8 mouse cellular contexts compared by ENCODE assay signal in the genomic region with DNA sequence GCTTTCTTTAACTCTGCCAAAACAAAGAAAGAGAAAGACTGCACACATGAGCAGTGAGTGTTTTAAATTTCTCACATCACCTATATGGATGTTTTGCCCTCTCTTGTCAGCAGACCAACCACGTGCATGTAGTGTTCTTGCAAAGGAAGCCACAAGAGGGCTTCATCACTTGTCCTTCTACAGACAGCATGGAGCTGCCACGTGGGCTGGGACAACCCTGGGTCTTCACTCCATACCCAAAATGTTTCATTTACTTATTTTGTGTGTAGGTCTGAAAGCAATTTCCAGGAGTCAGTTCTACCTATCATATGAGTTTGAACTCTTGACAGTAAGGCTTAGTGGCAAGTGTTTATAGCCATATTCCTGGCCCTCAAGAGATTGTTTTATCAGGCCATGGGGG. TPM values are rescaled to one million over a fixed set of nuclear protein-coding genes. Genes with fewer than 3 reads are reported as not detected.
DNase-seq lines count a peak whose midpoint lies in the region; ATAC-seq and TF ChIP-seq lines count a peak whose summit lies in the region.

No protein-coding gene starts in this region.

- DNase-seq in thymus, adult 2 months, result peak; percentile 21
- DNase-seq in thymus, adult 18-20 months, result no peak
- peak; percentile 70 for DNase-seq in embryo, embryonic 10.5 days (ENCODE audit: low spot score)
- DNase-seq in lung, postnatal 10 days, result peak; percentile 14
- peak; percentile 8 for DNase-seq in telencephalon, adult 2 months (ENCODE audit: low read depth, low spot score)
- DNase-seq in right cerebral cortex, postnatal 4 days, result no peak
- DNase-seq in ovary, postnatal 10 days (ENCODE audit: low spot score), result no peak

- 0% methylated on average over 2 of the region's 2 CpGs for WGBS in thymus, adult 2 months
- 2% methylated on average over 2 of the region's 2 CpGs for WGBS in hindbrain, embryonic 13.5 days

- H3K9me3 ChIP-seq in hindbrain, embryonic 13.5 days, result no peaks in the 10 kb centered on the region

- ATAC-seq in hindbrain, embryonic 13.5 days (ENCODE audit: low FRiP score), result no peak

- no peaks in the 10 kb centered on the region for H3K27me3 ChIP-seq in thymus, adult 2 months (ENCODE audit: control insufficient read depth, insufficient read depth, low read length)
- H3K27me3 ChIP-seq in hindbrain, embryonic 13.5 days, result no peaks in the 10 kb centered on the region

- H3K36me3 ChIP-seq in thymus, adult 2 months (ENCODE audit: control insufficient read depth, insufficient read depth, low read length), result peaks cover 31% of the 10 kb centered on the region
- peaks cover 47% of the 10 kb centered on the region for H3K36me3 ChIP-seq in hindbrain, embryonic 13.5 days

- H3K4me2 ChIP-seq in hindbrain, embryonic 13.5 days, result peak overlapping the region; percentile 93

- peak overlapping the region; percentile 91 for H3K9ac ChIP-seq in hindbrain, embryonic 13.5 days

- no peak for TF ChIP-seq CTCF in thymus, adult 2 months (IDR thresholded peaks at IDR 0.05; ENCODE audit: borderline replicate concordance, control insufficient read depth, extremely low read depth, insufficient read depth, low read length, poor library complexity)

- peak overlapping the region; percentile 65; the same call in 1 of the 2 replicates for H3K4me3 ChIP-seq in thymus, adult 2 months (ENCODE audit: control insufficient read depth, insufficient read depth, low read length)
- H3K4me3 ChIP-seq in hindbrain, embryonic 13.5 days, result peak overlapping the region; percentile 78

- no peak overlapping the region for H3K27ac ChIP-seq in thymus, adult 2 months (ENCODE audit: control insufficient read depth, insufficient read depth, low read length)
- H3K27ac ChIP-seq in hindbrain, embryonic 13.5 days, result no peak overlapping the region

- H3K4me1 ChIP-seq in thymus, adult 2 months (replicated peaks; ENCODE audit: control insufficient read depth, insufficient read depth, low read length), result peaks cover 8% of the 10 kb centered on the region
- H3K4me1 ChIP-seq in hindbrain, embryonic 13.5 days (replicated peaks), result peaks cover 36% of the 10 kb centered on the region

- no peak for TF ChIP-seq POLR2A in thymus, adult 2 months (IDR thresholded peaks at IDR 0.05; ENCODE audit: control insufficient read depth, extremely low read depth, insufficient read depth, low read length, poor library complexity)

RNA-seq across cellular contexts. Expression of a gene that starts 1.1 kb away (rescaled TPM):
- 32.1 and 47.0 TPM in 2 replicates for polyA plus RNA-seq in thymus, adult 2 months (2012; rRNA removed)
- 146 and 151 TPM in 2 replicates for polyA plus RNA-seq in hindbrain, embryonic 13.5 days (2015; fragmentation: Nextera tagmentation; extraction: Ambion mirVana)

RNA-seq across cellular contexts. Expression of a gene that starts 1.1 kb away (rescaled TPM):
- 24.0 and 32.9 TPM in 2 replicates for polyA plus RNA-seq in thymus, adult 2 months (2012; rRNA removed)
- polyA plus RNA-seq in hindbrain, embryonic 13.5 days (2015; fragmentation: Nextera tagmentation; extraction: Ambion mirVana), result 52.8 and 52.9 TPM in 2 replicates

RNA-seq across cellular contexts. Expression of a gene that starts 16.4 kb away (rescaled TPM):
- 133 and 183 TPM in 2 replicates for polyA plus RNA-seq in thymus, adult 2 months (2012; rRNA removed)
- 322 and 337 TPM in 2 replicates for polyA plus RNA-seq in hindbrain, embryonic 13.5 days (2015; fragmentation: Nextera tagmentation; extraction: Ambion mirVana)

RNA-seq across cellular contexts. Expression of a gene that starts 16.7 kb away (rescaled TPM):
- polyA plus RNA-seq in thymus, adult 2 months (2012; rRNA removed), result 11.9 and 13.6 TPM in 2 replicates
- 62.8 and 66.7 TPM in 2 replicates for polyA plus RNA-seq in hindbrain, embryonic 13.5 days (2015; fragmentation: Nextera tagmentation; extraction: Ambion mirVana)

Comparison
In these comparisons a context has a peak if more than half of its experiments do, and no peak if none do; other contexts are left out.
1. DNase-seq: peak in thymus, adult 2 months (single experiment), embryo, embryonic 10.5 days (single experiment), lung, postnatal 10 days (single experiment) and telencephalon, adult 2 months (single experiment); none in thymus, adult 18-20 months (0 of 2), right cerebral cortex, postnatal 4 days (single experiment) and ovary, postnatal 10 days (single experiment).